Mouse (Mus musculus) CH12.LX (cell line): ENCODE measurements around the gene Foxp1. TPM values are rescaled to one million over a fixed set of nuclear protein-coding genes. Genes with fewer than 3 reads are reported as not detected.

Source experiments
- DNase-seq: peaks from one replicate; pipeline ENCODE4 v3.0.0-alpha.2; 2013; ENCODE audit errors: extremely low read depth
- H3K27ac ChIP-seq: 2 replicates; pipeline ENCODE4 v1.5.1; 2012; ENCODE audit warnings: low read depth, mild to moderate bottlenecking, control low read depth, moderate library complexity; ENCODE audit not compliant: insufficient read depth
- H3K27me3 ChIP-seq: replicated peaks from 2 replicates; pipeline ENCODE3; 2012; ENCODE audit warnings: inconsistent platforms
- H3K36me3 ChIP-seq, 2 experiments: replicated peaks in 1 of 2; 2 replicates each; pipeline versions ENCODE3 to v1.6.1; 2012; ENCODE audit warnings: inconsistent platforms in 1 of 2, low read length in 1 of 2, mild to moderate bottlenecking in 1 of 2, mixed read lengths in 1 of 2, moderate library complexity in 1 of 2; ENCODE audit not compliant: control insufficient read depth in 1 of 2, insufficient read depth in 1 of 2
- H3K4me1 ChIP-seq, 2 experiments: 2 replicates each; pipeline ENCODE4 v1.6.1; 2012; ENCODE audit warnings: inconsistent platforms in 1 of 2, moderate library complexity in 1 of 2; ENCODE audit not compliant: insufficient read depth in 2 of 2, control insufficient read depth in 1 of 2
- H3K4me2 ChIP-seq: 2 replicates; pipeline ENCODE4 v1.6.1; 2012; ENCODE audit warnings: low read depth, mild to moderate bottlenecking, control low read depth; ENCODE audit not compliant: poor library complexity, insufficient read depth, severe bottlenecking
- H3K4me3 ChIP-seq, 3 experiments: fragments of 150-350 bp in 1 of 3; sonication (generic) in 1 of 3; replicated peaks in 1 of 3; 2 replicates each; pipeline versions ENCODE3 to v1.5.1; 2011 to 2012; ENCODE audit warnings: low read depth in 2 of 3, low read length in 2 of 3, mild to moderate bottlenecking in 2 of 3, moderate library complexity in 2 of 3, control low read depth in 1 of 3, improper control_type of control experiment in 1 of 3, inconsistent platforms in 1 of 3, mixed read lengths in 1 of 3; ENCODE audit not compliant: poor library complexity in 1 of 3
- H3K79me2 ChIP-seq: replicated peaks from 2 replicates; pipeline ENCODE4 v1.6.1; 2012; ENCODE audit warnings: mild to moderate bottlenecking, moderate library complexity; ENCODE audit not compliant: control insufficient read depth, poor library complexity, insufficient read depth, severe bottlenecking; ENCODE audit errors: extremely low read depth
- H3K9ac ChIP-seq: 2 replicates; pipeline ENCODE4 v1.6.1; 2012; ENCODE audit warnings: low read depth, mild to moderate bottlenecking, control low read depth, moderate library complexity; ENCODE audit not compliant: insufficient read depth
- H3K9me3 ChIP-seq: replicated peaks from 2 replicates; pipeline ENCODE3; 2012; ENCODE audit warnings: low read length, inconsistent platforms, mixed read lengths
- BHLHE40 ChIP-seq: IDR thresholded peaks from 2 replicates; pipeline ENCODE4 v1.6.1; 2011; ENCODE audit warnings: mild to moderate bottlenecking, low read depth, low read length, improper control_type of control experiment
- CHD1 ChIP-seq: IDR thresholded peaks from 2 replicates; pipeline ENCODE4 v1.6.1; 2012; ENCODE audit warnings: low read depth, low read length, improper control_type of control experiment, inconsistent platforms
- CHD2 ChIP-seq: IDR thresholded peaks from 2 replicates; pipeline ENCODE4 v1.6.1; 2011; ENCODE audit warnings: low read length, improper control_type of control experiment
- CTCF ChIP-seq, 2 experiments: IDR thresholded peaks in 1 of 2; conservative IDR thresholded peaks in 1 of 2; 2 replicates each; pipeline ENCODE4 v1.5.1; 2011 to 2012; ENCODE audit warnings: low read depth in 2 of 2, low read length in 2 of 2, improper control_type of control experiment in 1 of 2, inconsistent platforms in 1 of 2, mild to moderate bottlenecking in 1 of 2, moderate library complexity in 1 of 2
- E2F4 ChIP-seq: IDR thresholded peaks from 2 replicates; pipeline ENCODE4 v1.6.1; 2011; ENCODE audit warnings: low read depth, low read length, improper control_type of control experiment; ENCODE audit not compliant: insufficient replicate concordance
- ELF1 ChIP-seq: IDR thresholded peaks from 2 replicates; pipeline ENCODE4 v1.6.1; 2014; ENCODE audit warnings: low read depth, mild to moderate bottlenecking, inconsistent platforms, low read length, improper control_type of control experiment
- ETS1 ChIP-seq: conservative IDR thresholded peaks from 2 replicates; pipeline ENCODE4 v1.6.1; 2012; ENCODE audit warnings: low read depth, mild to moderate bottlenecking, inconsistent platforms, low read length, improper control_type of control experiment, moderate library complexity
- GABPA ChIP-seq: IDR thresholded peaks from 2 replicates; pipeline ENCODE4 v1.6.1; 2012; ENCODE audit warnings: low read depth, low read length, improper control_type of control experiment, inconsistent platforms; ENCODE audit not compliant: insufficient replicate concordance
- HCFC1 ChIP-seq: IDR thresholded peaks from 2 replicates; pipeline ENCODE4 v1.6.1; 2012; ENCODE audit warnings: low read depth, mild to moderate bottlenecking, inconsistent platforms, low read length, improper control_type of control experiment
- JUN ChIP-seq: IDR thresholded peaks from 2 replicates; pipeline ENCODE4 v1.6.1; 2011; ENCODE audit warnings: low read depth, mild to moderate bottlenecking, low read length, improper control_type of control experiment, moderate library complexity; ENCODE audit not compliant: insufficient read depth
- JUND ChIP-seq: conservative IDR thresholded peaks from 2 replicates; pipeline ENCODE4 v1.6.1; 2011; ENCODE audit warnings: low read depth, low read length, improper control_type of control experiment
- MAFK ChIP-seq: IDR thresholded peaks from 2 replicates; pipeline ENCODE4 v1.6.1; 2011; ENCODE audit warnings: low read length, improper control_type of control experiment; ENCODE audit not compliant: insufficient replicate concordance
- MYC ChIP-seq: IDR thresholded peaks from 2 replicates; pipeline ENCODE4 v1.6.1; 2011; ENCODE audit warnings: low read depth, mild to moderate bottlenecking, improper control_type of control experiment, low read length
- NELFE ChIP-seq: IDR thresholded peaks from 2 replicates; pipeline ENCODE4 v1.6.1; 2011; ENCODE audit warnings: low read depth, low read length, improper control_type of control experiment
- NRF1 ChIP-seq: IDR thresholded peaks from 2 replicates; pipeline ENCODE4 v1.6.1; 2014; ENCODE audit warnings: low read depth, mild to moderate bottlenecking, inconsistent platforms, low read length, improper control_type of control experiment, moderate library complexity
- PAX5 ChIP-seq: IDR thresholded peaks from 2 replicates; pipeline ENCODE4 v1.6.1; 2012; ENCODE audit warnings: low read length, inconsistent platforms, mixed read lengths
- POLR2AphosphoS2 ChIP-seq: IDR thresholded peaks from 2 replicates; pipeline ENCODE4 v1.6.1; 2011; ENCODE audit warnings: low read depth, low read length, improper control_type of control experiment
- SIN3A ChIP-seq: IDR thresholded peaks from 2 replicates; pipeline ENCODE4 v1.6.1; 2012; ENCODE audit warnings: low read length, improper control_type of control experiment, inconsistent platforms
- TBP ChIP-seq: conservative IDR thresholded peaks from 2 replicates; pipeline ENCODE4 v1.6.1; 2011; ENCODE audit warnings: low read depth, low read length, improper control_type of control experiment
- TCF12 ChIP-seq: IDR thresholded peaks from 2 replicates; pipeline ENCODE4 v1.6.1; 2014; ENCODE audit warnings: low read depth, mild to moderate bottlenecking, inconsistent platforms, low read length, improper control_type of control experiment
- UBTF ChIP-seq: IDR thresholded peaks from 2 replicates; pipeline ENCODE4 v1.6.1; 2012; ENCODE audit warnings: low read depth, mild to moderate bottlenecking, inconsistent platforms, low read length, improper control_type of control experiment, moderate library complexity
- USF1 ChIP-seq: IDR thresholded peaks from 2 replicates; pipeline ENCODE4 v1.6.1; 2014; ENCODE audit warnings: low read depth, mild to moderate bottlenecking, inconsistent platforms, low read length, improper control_type of control experiment
- ZC3H11A ChIP-seq: IDR thresholded peaks from 2 replicates; pipeline ENCODE4 v1.6.1; 2012; ENCODE audit warnings: low read depth, mild to moderate bottlenecking, inconsistent platforms, low read length, improper control_type of control experiment
- dilution Hi-C: fragments of 300-500 bp; cut with MboI; formaldehyde crosslinking; loops from 2 replicates; pipeline ENCODE4 v1.14.3; 2020; ENCODE audit warnings: low sequenced_read_pairs; ENCODE audit not compliant: extremely low pct_unique_long_range_greater_than_20kb, extremely low pct_ligation_motif_present
- in situ Hi-C: fragments of 300-500 bp; cut with MboI; formaldehyde crosslinking; loops from 3 replicates; pipeline ENCODE4 v1.14.3; 2019; ENCODE audit warnings: low sequenced_read_pairs, low pct_ligation_motif_present, low pct_unique_long_range_greater_than_20kb, mixed read lengths
- polyA plus RNA-seq: library from polyadenylated mRNA; unstranded; fragments of >175 nt; gene quantifications from 2 replicates; pipeline ENCODE4 v1.2.1, GENCODE M21; 2012; ENCODE audit warnings: low read depth; ENCODE audit not compliant: insufficient read length
- total RNA-seq, 2 experiments: library from RNA; depleted of rRNA; stranded (reverse); fragments of 300-350 nt in 1 of 2; fragments of >200 nt in 1 of 2; gene quantifications; 2 replicates each; pipeline ENCODE4 v1.2.3; 2012 to 2014

The Foxp1 gene
- total and polyA plus RNA-seq, 3 experiments, result 66.5 to 105 (median 87.4) TPM

GRCm38 (mm10) chr6:99515667-99516199 is 6.8 kb downstream of the Foxp1 start:
- H3K4me3 ChIP-seq, result no peak overlapping the region
- no peaks in the 10 kb centered on the region for H3K9me3 ChIP-seq
- dilution Hi-C loops, result no loop called here
- no peak overlapping the region for H3K27ac ChIP-seq
- TF ChIP-seq CHD1 (no peak), ZC3H11A (no peak), MAFK (no peak), JUN (no peak), USF1 (no peak), TBP (no peak), MYC (0 out of 2 replicates have a peak, but pooled peaks have one; percentile 18), SIN3A (no peak), ELF1 (no peak), NRF1 (no peak), ETS1 (no peak), UBTF (no peak), TCF12 (peak; percentile 72), GABPA (no peak), JUND (no peak), POLR2AphosphoS2 (no peak), CTCF (conservative IDR thresholded peaks at IDR 0.05 in 1 of 2, IDR thresholded peaks at IDR 0.05 in 1 of 2; ENCODE audit: low read depth in 2 of 2, low read length in 2 of 2) (no peak), NELFE (no peak), CHD2 (no peak), PAX5 (no peak), BHLHE40 (peak; percentile 80), HCFC1 (no peak)
- TF ChIP-seq, all 38 proteins: peak for 3
- Histone ChIP-seq H3K9ac (no peak overlapping the region), H3K79me2 (no peaks in the 10 kb centered on the region), H3K36me3 (no peaks in the 10 kb centered on the region), H3K4me1 (peaks cover 0 to 26% of the 10 kb centered on the region in 2 experiments; a peak in 2 of 4 replicates), H3K4me2 (peak overlapping the region; percentile 73; the same call in 1 of the 2 replicates), H3K27me3 (peaks cover 16% of the 10 kb centered on the region)
- DNase-seq, result no peak
- in situ Hi-C loops, result no loop called here

GRCm38 (mm10) chr6:99511862-99512261 is 10.7 kb downstream of the Foxp1 start:
- in situ Hi-C loops, result no loop called here
- no peak for DNase-seq
- TF ChIP-seq MAFK, result no peak
- TF ChIP-seq E2F4, result no peak
- TF ChIP-seq USF1, result no peak
- no peak for TF ChIP-seq PAX5
- TF ChIP-seq JUN, result no peak
- TF ChIP-seq JUND, result no peak
- TF ChIP-seq, all 38 proteins: peak for 0
- Histone ChIP-seq H3K27me3 (peaks cover 2% of the 10 kb centered on the region), H3K4me1 (peaks cover 0 to 26% of the 10 kb centered on the region in 2 experiments; a peak in 2 of 4 replicates), H3K4me2 (no peak overlapping the region), H3K36me3 (no peaks in the 10 kb centered on the region), H3K9ac (no peak overlapping the region), H3K79me2 (no peaks in the 10 kb centered on the region), H3K4me3 (no peak overlapping the region), H3K27ac (no peak overlapping the region), H3K9me3 (no peaks in the 10 kb centered on the region)
- dilution Hi-C loops, result no loop called here
